Mouse (Mus musculus): ENCODE data around the gene Gm10447.
"Not testable (repeated sequence)": the region's sequence is repeated elsewhere in the genome, so short reads cannot be mapped to it uniquely, and the experiment has no call there.

The Gm10447 gene

DNA sequence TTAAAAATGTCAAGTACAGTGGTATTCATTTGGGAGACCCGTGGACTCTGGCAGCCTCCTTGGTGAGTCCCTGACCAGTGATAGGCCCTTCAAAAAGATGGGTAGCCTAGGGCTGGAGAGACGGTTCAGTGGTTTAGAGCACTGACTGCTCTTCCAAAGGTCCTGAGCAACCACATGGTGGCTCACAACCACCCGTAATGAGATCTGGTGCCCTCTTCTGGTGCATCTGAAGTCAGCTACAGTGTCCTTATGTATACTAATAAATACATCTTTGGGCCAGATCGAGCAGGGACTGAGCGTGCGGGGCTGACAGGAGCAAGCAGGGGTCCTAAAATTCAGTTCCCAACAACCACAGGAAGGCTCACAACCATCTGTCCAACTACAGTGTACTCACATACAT is 13.0 kb downstream of the Gm10447 start:
- no peak for DNase-seq (ENCODE audit: low spot score)

DNA sequence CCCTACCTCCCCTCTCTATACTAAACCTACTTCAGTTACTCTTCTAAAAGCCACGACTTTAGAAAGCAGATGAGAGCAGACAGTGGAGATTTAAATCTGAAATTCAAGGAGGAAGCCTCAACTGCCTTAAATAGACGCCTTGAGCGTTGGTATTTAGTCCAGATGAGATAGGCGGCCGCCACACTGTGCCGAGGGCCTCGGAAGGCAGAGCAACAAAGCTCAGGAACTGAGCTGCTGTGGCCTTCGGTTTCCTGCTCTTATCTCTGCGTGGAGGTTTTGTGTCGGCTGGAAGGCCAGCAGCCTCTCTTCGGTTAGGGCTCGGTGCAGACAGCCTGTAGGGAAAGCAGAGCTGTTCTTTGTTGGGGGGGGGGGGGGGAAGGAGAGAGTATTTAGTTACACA is 15.0 kb downstream of the Gm10447 start:
- DNase-seq (ENCODE audit: low spot score), result peak; percentile 55

DNA sequence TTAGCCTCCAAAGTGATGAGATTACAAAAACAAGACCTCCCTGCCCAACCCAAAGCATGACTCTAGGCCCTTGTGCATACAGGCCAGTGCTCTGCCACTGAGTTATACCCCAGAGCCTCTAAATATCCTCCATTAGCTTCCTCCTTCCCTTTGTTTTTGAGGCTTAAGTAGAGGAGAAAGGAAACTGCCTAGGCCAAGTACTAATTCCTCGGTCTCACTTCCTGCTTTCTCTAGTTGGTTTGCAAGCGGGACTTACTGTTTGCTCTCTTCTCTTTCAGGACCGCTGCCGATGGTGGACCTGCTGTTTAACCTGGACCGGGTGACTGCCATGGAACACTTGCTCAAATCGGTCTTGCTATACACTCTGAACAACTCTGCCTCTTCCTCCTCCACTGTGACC is 20.6 kb downstream of the Gm10447 start:
- no peak for DNase-seq (ENCODE audit: low spot score)

DNA sequence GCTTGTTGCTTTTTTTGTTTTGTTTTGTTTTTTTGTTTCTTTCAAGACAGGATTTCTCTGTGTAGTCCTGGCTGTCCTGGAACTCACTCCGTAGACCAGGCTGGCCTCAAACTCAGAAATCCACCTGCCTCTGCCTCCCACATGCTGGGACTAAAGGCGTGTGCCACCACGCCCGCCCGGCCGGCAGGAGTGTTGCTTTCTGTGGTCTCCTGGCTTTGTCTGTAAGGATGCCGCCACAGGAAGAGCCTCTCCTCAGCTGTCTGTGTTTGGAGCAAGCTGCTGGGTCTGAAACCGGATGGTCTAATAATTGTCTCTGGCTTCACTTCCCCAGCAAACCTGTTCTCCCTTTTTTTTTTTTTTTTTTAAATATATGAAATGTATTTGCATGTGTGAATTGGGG is 21.4 kb downstream of the Gm10447 start:
- no peak for DNase-seq (ENCODE audit: low spot score)

DNA sequence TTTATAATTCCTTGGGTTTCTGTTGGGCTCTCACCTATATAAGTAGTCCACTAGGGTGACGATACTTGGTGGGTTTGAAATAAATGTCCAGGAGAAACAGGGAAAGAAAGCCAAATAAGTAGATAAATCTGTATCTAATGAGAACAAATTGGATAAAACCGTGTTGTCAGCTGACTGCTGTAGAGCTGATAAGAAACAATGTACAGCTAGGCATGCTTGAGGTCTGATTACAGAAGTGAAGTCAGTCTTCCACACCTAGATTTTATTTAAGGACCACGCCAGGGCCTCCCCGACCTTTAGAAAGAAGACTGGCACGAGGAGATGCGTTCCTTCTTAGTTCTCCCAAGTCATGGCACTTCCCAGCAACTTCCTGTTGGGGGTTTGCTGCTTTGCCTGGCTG is 23.9 kb downstream of the Gm10447 start:
- DNase-seq (ENCODE audit: low spot score), result no peak

DNA sequence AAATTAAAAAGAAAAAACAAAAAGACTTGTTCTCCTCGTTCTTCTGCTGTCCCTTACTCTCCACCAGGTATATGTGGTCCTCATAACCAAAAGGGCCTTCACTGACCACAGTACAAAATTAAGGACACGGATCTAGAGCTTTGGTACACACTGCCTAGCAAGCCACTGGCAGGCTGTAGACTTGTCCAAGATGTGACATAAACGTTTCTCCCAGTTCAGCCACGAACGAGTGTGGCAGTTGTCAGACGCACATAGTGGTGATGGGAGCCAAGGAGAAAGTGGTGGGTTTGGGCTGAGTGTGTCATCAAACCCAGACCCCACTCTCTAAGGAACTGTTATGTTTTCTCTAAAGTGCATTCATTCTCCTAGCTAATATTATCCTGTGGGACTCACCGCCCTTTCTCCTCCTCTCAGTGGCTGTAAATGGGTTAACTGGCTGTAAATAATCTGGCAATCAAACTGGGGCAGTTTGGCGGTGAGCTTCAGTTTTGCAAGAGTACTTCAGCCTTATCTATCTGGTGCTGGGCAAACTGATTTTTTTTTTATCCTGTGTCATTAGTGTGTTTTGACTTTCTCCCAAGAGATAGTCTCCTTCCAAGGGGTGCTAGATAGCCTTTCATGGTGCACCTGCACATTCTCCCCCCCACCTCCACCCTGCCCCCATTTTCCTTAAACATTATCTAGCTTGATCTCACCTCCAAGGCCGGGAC is 25.4 kb downstream of the Gm10447 start:
- no peak for DNase-seq (ENCODE audit: low spot score)

DNA sequence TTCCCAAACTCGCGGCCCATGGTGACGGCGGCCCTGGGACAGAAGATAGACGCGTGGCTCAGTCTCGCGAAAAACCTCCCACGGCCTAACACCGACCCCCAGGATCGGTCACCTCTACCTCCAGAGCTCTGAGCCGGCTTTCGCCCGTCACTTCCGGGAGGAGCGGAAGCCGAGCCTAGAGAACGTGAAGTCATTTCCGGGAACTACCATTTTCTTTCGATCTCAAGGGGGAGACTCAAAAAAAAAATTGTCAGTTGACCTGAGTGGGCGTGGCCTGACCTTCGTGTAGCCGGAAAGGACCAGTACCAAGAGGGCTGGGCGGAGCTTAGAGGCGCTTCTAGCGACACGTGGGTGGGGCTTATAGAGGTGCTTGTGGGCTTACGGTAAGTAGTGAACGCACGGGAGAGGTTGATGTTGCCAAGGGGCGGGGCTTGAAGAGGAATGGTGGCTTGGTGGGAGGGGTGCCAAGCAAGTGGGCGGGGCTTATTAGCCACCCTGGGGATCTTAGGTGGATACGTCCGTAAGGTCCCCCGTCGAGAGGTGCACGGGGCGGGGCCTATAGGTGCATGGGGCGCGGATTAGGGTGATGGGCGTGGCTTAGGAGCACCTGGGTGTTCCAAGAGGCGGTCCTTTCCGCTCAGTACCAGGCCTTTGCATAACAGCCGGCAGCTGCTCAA is 26.1 kb downstream of the Gm10447 start, which contains the start of the genes Uqcrq and Gdf9:
TSS of gene Uqcrq (minus strand) at position 162 of the 677 bp plus-strand sequence.
TSS of gene Gdf9 (plus strand) at position 354 of the 677 bp plus-strand sequence.
- peak; percentile 99 for DNase-seq (ENCODE audit: low spot score)

DNA sequence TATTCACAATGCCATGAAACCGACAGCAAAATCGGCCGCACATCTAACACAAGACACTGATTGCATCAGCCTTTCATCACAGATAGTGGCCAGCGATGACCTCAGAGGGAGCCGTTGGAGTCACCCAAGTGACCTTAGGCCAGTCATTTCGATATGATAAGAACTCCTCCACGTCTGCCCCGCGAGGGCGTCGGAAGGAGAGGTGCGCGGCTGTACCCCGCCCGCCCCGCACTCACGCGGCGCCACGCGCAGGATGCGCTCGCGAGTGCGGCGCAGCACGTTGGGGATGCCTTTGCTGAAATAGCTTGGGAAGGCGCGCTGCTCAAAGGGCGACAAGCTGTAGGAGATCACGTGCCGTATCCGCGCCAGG is 26.6 kb downstream of the Gm10447 start:
- no peak for DNase-seq (ENCODE audit: low spot score)

DNA sequence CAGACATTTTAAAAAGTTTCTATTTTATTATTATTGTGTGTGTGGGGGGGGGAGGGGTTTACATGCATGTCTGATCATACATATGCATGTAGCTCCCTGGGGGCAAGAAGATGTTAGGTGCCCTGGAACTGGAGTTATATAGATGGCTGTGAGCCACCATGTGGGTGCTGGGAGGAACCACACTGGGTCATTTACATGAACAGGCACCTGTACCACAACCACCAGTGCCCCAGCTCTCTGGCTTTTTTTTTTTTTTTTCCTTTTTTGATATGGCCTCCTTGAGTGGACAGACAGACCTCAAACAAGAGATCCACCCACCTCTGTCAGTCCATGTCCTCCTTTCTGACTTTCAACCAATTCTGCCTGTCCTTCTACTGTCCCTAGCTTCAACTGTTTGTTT is 27.7 kb downstream of the Gm10447 start:
- DNase-seq (ENCODE audit: low spot score), result no peak

DNA sequence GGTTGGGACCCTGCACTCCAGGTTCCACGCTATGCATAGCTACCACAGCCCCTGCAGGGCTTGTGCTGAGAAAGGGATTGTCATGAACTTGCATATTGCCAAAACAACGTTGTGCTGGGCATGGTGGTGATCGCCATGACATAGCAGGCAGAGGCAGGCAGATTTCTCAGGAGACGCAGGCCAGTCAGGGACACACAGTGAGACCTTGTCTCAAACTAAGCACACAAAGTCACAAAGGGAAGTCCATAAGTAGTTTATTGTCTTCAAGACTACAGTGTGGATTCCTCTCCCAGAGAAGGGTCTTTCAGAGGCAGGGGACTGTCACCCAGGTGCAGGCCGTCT is 28.2 kb downstream of the Gm10447 start:
- no peak for DNase-seq (ENCODE audit: low spot score)

DNA sequence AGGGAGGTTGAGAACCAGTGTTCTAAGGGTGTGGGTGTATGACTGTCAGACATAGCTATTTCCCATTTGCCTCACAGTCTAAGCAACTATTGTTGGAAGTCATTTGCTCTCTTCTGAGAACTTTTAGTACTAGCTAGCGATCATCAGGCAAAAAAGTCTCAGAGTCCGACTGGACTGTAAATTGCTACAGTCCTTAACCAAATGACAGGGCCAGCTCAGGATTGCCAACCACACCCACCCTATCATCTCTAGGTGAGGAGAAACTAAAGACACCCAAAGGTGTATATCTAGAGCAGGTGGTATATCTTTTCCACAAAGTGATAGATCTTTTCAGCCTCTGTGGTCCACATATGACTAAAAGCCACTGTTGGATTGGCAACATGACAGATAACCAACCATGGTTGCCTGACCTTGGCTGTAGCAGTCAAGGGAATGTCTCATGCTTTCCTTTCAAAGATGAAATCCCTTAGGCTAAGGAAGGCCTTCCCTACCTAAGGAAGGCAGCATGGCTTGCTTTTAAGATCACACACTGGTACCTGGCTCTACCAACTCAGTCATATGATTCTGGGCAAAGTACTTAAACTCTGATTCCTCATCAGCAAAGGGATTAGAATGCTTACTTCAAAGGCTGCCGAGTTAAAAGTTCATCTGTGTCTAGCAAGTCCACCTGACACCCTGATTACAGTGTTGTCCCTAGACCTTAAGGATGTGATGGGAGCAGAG is 28.8 kb downstream of the Gm10447 start:
- no peak for DNase-seq (ENCODE audit: low spot score)

DNA sequence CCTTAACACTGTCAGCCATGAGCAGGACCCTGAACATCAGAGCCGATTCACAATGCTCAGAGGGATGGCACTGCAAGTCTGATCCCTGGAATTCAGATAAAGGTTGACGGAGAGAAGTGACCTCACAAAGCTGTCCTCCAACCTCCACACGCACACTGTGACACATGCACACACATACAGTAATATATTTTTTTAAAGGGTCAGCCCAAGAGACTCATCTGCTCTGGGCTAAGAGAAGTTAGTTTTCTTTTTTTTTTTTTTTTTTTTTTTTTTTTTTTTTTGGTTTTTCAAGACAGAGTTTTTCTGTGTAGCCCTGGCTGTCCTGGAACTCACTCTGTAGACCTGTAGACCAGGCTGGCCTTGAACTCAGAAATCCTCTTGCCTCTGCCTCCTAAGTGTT is 30.0 kb downstream of the Gm10447 start:
- not testable (repeated sequence) for DNase-seq (ENCODE audit: low spot score)

DNA sequence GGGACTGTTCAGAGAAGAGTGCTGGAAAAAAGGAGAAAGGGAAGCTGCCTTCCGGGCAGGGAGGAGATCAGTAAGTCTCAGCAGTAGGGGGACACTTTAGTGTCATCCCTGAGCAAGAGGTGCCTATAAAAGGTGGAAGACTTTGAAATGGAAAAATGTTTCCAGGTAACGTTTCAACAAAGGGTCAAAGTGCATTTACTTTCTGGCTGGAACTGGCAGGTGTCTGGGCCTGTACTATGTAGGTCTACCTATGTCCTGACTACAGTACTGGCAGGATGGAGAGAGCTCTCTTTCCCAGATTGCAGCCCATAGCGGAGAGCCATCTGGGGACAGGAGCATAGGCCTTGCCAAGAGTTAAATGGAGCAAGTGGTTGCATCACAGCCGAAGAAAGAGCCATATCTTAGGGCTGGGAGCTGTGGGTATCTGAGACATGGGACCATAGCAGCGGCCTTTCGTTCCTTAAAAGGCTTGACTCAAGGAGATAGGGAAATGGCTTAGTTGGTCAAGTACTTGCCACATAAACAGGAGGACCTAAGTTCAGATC is 31.1 kb downstream of the Gm10447 start:
- no peak for DNase-seq (ENCODE audit: low spot score)

DNA sequence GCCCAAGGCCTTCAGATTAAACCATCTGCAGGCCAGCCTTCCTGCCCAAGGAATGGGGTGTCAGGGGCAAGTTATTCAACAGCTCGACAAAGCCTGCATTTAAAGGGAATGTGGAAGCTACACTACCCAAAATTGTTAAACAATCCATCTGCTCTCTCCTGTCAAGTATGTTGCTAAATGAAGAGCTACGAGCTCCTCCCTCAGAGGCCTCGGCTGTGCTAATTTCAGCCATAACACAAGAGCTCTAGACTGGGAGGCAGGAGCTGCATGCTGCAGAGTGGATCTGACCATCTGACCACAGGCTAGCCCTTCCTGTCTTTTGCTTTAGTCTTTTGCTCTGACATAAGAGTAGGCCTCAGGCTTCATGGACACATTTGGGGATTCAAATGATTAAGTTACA is 31.7 kb downstream of the Gm10447 start:
- DNase-seq (ENCODE audit: low spot score), result no peak

DNA sequence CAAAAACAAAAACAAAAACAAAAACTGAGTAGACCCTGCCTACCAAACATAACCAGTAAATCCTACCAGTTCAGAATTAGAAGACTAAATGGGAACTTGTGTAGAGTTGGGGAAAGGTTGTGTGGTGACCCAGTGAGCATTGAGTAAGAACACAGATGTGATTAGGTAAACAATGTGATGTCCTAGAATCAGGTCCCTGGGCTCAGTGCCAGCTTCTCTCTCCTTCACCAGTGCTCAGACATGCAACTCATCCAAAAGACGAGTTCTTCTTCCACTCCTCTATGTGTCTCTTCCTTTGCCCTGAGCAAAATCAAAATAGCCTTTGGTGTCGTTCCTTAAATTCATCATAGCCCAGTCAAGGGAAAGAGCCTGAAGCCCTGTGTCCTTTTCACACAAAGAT is 32.1 kb downstream of the Gm10447 start:
- DNase-seq (ENCODE audit: low spot score), result no peak

DNA sequence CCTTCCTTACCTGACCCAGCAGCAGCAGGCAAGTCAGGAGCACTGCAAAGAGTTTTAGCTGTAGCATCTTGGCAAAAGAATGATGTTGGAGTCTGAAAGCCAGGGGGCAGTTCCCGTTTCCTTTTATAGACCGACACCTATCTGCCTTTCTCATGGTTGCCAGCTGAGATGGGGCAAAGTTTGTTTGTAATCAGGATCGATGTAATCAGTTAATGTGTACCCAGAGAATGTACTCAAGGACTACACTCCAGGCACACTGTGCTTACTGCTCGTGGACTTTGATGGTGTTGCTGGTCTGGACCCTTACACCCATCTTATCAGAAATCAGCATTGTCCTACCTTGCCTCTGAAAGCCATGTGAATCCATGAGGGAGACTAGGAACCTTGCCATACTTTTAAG is 33.9 kb downstream of the Gm10447 start, which contains the start of gene Leap2:
TSS of gene Leap2 (minus strand) at position 135 of the 400 bp plus-strand sequence.
- DNase-seq (ENCODE audit: low spot score), result no peak

DNA sequence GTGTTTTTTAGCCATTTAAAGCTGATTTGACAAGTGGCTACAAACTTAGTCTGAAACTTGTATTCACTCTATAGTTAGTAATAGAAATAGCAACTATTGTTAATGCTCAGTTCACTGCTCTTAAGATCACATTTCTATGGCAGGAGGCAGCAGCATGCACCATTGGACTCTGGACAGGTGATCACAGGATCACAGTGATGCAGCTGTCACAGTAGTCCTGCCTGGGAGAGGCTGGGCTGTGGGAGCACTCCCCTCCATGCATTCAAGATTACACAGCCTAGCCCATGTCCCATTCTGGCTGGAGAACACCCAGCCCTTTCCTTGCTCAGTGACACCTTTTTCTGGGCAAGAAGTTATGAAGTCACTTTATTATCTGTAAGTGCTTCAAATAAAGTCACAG is 38.9 kb downstream of the Gm10447 start:
- no peak for DNase-seq (ENCODE audit: low spot score)

DNA sequence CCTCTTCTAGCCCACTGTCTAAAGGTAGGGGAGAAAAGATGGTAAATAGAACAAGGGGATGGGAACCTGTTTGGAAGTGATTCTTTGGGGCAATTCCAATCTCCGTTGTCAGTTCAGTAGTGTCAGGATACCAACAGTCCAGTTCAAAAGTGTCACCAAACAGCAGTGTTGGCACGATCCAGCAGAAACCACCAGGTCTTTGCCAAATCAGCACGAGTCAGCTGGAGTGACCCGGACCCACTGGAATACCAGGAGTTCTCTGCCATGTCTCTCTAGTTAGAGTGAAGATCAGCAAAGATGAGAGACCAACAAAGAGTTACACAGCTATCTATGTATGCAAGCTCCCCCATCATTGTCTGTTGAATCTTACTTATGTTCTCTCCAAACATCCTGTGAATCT is 43.0 kb downstream of the Gm10447 start:
- DNase-seq (ENCODE audit: low spot score), result no peak

DNA sequence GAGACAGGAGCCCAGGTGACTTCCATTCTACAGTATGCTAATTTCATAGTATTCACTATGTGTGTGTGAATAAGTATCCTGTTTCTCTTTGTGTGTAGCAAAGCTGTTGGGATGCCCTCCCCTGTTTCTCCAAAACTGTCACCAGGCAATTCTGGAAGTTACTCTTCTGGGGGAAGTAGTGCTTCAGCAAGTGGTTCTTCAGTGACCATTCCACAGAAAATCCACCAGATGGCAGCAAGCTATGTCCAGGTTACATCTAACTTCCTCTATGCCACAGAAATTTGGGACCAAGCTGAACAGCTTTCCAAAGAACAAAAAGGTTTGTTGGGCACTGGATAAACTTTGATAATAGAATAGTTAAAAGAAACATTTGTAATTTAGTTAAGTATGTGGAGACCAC is 45.2 kb downstream of the Gm10447 start:
- no peak for DNase-seq (ENCODE audit: low spot score)

Measured in testis, postnatal 10 days (tissue).